Mouse (Mus musculus): ENCODE data around the gene Atp6v0a2.

- TF ChIP-seq POLR2A (IDR thresholded peaks at IDR 0.05; ENCODE audit: extremely low read depth, insufficient read depth, low read length) (no peak), CTCF (IDR thresholded peaks at IDR 0.05; ENCODE audit: low read depth, low read length) (peak; percentile 14; the same call in 1 of the 2 replicates)
These were observed 105.6 kb downstream of the Atp6v0a2 start for GRCm38 (mm10) chr5:124733961-124734360.

Data from liver, adult 2 months (tissue).